Mouse (Mus musculus): ENCODE data around the gene Fnip1.
A peak's percentile ranks its signal among the peaks of the same experiment; 100 is the strongest.
"Not testable (repeated sequence)": the region's sequence is repeated elsewhere in the genome, so short reads cannot be mapped to it uniquely, and the experiment has no call there.

The Fnip1 gene

DNA sequence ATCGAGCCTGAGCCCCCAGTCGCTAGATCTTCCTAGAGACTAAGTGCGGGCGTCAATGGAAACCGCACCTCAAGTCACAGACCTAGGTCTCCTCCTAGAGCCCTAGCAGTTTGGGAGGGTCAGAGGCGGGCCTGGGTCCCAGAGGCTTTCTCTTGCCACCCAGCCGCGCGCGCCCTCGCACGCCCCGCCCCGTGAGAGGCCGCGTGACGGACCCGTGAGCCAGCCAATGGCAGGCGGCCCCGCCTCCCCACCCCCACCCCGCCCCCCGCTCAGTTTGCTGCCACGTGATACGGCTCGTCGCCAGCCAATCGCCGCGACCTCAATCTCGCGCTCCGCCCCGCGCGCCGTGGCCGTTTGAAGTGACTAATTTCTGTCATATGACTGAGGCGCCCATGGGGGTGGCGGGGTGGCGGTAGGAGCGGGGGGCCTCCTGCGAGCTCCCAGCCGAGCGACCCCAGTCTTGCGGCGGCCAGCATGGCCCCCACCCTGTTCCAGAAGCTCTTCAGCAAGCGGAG is at the start of gene Fnip1:
Fnip1 (plus strand) TSS at position 377 of the 515 bp plus-strand sequence.
- DNase-seq (ENCODE audit: low read depth, low spot score): peak; percentile 82

DNA sequence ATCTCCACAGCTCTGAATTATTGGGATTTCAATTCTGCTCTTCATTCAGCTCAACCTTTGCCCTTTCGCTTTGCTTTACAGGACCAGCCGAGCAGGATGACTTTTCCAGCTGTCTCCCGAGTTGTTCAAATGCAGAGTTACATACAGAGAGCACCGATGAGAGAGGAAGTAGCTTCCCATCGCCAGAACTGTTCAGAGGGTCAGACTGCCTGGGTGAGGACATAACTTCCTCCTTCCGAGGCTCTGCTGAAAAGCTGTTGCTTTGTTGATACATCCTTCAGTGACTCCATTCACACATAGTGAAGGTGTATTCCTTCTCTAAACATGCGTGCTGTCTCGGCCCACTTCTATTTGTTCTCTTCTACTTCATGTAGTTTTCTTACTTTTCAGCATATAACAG is 47.6 kb upstream of the Fnip1 start:
- DNase-seq (ENCODE audit: low read depth, low spot score): no peak

DNA sequence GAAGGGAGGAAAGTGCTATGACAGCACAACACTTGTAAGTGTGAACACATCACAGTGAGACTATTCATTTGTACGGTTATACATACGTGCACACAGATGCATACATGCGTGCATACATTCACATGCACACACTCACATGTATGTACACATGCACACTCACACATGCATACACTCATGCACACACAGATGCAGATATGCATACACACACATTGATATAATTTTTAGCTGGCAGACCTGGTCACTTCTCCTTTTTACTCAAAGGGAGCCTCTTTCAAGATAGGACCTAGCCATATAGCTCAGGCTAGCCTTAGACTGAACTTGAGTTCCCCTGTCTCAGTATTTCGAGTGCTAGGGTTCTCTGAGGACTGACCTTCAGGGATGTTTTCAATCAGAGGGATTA is 46.7 kb upstream of the Fnip1 start:
- no peak for DNase-seq (ENCODE audit: low read depth, low spot score)

DNA sequence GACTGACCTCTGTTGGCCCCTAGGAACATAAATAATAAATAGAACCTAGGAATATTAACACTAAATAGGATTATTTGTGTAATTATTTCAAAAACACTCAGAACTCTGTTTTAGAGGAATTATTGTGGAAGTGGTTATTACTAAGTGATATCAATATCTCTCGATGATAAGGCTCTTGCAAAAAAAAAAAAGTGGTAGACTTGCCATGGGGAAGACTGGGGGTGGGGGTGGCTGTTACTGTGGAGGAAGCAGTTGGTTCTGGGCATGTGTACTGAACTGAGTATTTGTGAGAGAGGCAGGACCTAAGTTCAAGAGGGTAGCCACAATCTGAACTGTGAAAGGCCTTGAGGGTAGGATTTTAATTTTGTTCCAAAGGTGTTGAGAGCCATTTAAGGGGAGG is 41.3 kb upstream of the Fnip1 start:
- no peak for DNase-seq (ENCODE audit: low read depth, low spot score)

DNA sequence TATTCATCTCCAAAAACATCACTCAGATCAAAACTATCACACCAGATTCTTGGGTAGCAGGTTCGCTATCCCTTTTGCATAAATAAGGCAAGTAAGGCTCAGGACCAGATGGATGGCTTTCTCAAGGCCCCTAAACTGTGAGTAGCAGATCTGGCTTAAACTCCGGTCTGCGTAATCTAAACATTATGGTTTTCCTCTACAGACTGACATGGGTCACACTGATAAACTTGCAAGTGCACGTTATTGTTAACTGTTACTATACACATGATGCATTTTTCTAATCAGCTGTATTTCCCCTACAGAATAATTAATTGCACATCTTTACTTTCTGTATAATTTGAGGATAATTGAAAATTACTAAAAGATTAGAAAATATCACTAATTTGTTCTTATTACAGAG is 39.9 kb upstream of the Fnip1 start:
- DNase-seq (ENCODE audit: low read depth, low spot score): no peak

DNA sequence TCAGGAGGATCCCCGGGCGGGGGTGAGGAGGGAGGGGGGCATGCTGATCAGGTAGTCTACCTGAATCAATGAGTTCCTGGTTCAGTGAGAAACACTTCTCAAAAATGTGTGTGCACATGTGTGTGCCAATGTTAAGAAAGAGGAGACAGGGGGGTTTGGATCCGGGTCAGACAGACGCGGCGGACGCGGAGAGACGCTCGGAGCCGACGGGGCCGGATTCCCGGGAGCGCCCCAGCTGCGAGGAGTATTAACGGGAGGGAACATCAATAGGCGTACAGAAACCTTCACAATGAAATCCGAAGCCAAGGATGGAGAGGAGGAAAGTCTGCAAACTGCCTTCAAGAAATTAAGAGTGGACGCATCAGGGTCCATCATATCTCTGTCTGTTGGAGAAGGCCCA is 37.2 kb upstream of the Fnip1 start:
- DNase-seq (ENCODE audit: low read depth, low spot score): not testable (repeated sequence)

DNA sequence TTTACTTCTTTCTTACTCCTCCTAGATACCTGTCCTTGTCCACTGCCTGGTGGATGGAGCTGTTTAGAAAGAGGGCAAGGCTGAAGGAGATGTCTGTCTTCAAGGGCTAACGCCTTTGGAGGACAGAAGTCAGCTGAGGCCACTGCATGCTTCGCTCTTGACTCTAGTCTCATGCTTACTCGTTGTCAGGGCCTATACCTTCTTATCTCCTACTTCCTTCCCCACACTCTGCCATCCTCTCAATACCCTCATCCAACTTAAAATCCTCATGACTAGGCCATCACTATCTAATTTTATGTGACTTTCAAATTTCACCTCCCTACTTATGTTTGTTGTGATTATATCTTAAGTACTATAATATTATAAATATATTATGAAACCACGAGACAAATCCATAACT is 33.1 kb upstream of the Fnip1 start:
- DNase-seq (ENCODE audit: low read depth, low spot score): no peak

DNA sequence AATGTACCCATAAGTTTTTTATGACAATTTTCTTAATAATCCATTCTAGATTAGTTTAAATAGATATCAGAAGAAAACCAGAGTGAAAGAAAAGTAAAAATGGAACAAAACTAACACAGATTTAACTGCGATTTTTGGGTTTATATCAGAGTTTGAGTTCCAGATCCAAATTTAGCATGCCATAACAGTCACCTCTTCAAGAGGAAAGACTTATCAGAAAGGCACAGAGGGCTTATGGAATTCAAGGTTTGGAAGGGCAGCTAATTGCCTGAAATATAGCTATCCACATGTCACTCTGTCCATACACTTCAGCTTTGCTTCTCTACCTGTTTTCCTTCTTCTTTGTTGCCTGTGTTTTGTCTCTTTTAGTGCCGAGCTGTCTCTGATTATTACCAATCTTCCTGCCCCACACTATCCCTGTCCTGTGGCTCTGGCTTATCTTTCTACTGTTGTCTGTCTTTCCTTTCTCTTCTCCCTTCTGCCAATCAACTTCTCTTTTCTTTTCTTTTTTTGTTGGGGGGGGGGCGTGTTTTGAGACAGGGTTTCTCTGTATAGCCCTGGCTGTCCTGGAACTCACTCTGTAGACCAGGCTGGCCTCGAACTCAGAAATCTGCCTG is 31.0 kb upstream of the Fnip1 start:
- DNase-seq (ENCODE audit: low read depth, low spot score): no peak

DNA sequence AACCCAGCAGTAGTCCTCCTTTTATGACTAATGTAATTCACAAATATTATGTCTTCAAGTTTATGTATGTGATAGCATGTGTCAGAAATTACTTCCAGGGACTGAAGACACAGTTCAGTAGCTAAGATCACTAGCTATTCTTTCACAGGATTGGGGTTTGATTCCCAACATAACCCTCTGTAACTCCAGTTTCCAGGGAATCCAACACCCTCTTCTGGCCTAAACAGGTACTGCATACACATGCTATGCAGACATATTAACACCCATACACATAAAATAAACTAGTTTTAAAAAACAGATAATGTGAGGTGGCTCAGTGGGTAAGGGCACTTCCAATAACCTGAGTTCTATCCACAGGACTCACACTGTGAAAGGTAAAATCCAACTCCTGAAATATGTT is 27.4 kb upstream of the Fnip1 start:
- DNase-seq (ENCODE audit: low read depth, low spot score): no peak

DNA sequence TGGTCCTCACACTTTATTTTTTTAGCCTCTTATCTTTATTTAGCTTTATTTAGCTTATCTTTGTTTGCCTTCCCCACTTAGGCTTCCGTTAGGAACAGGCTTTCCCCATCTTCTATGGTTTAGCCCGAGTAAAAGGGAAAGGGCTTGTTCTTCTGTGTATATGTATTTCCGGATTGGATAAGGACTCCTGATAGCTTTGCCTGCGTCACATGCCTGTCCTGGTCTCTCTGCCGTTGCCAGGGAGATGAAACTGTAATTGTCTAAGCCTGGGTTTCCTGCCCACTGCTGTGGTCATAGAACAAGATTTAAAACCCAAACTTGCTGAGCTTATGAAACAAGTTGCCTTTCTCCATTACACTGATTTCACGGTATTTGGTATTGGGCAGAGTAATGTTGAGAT is 25.0 kb upstream of the Fnip1 start:
- DNase-seq (ENCODE audit: low read depth, low spot score): no peak

DNA sequence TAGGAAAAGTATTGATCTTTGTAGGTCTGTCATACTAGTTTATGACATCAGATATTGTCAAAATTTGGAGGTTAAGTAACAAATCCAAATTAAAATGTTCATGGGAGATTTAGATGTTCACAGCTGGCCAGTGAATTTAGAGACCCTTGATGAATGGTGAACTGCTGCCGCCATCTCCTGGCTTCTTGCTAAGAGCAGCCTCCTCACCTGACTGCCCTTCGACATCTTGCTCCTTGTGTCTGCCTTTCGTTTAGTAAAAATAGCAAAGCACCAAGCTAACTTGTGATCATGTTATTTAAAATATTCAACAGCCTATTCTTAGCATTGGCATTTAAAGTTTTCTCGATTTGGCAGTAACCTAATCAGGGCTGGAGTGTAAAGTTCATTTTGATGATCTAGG is 15.0 kb upstream of the Fnip1 start:
- no peak for DNase-seq (ENCODE audit: low read depth, low spot score)

DNA sequence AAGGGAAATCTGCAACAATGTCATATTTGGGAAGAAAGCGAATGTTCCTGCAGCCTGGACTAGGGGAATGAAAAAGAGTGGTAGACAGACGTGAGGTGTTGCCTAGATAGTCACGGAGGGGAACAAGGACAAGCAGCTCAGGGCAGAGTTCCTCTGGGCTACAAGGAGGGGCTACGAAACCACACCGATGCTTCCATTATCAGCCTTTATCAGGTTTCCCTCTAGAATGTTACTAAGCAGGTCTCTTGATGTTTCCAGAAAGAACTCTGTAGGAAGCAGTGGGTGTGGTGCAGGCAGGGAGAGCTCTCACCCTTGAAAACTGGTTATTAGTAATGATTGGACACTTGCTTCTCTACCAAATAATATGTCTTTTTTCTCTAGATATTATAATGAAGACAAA is 11.7 kb upstream of the Fnip1 start:
- no peak for DNase-seq (ENCODE audit: low read depth, low spot score)

DNA sequence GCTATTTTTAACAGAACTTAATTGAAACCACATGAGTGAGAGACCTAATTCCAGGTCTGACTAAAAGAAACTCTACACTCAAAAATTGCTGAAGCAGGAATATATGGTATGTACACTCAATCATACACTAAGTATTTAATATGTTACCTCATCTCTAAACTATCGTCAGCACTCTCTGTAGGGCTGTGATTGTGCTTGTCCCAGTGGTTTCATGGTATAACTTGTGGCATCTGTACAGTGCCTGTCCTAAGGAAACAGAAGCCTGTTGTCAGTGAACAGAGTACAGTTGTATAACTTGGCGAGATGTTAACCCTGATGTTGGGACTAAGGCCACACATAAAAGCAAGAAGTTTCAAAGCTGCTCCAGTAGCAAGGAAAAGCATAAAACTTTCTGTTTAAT is 10.9 kb upstream of the Fnip1 start:
- no peak for DNase-seq (ENCODE audit: low read depth, low spot score)

DNA sequence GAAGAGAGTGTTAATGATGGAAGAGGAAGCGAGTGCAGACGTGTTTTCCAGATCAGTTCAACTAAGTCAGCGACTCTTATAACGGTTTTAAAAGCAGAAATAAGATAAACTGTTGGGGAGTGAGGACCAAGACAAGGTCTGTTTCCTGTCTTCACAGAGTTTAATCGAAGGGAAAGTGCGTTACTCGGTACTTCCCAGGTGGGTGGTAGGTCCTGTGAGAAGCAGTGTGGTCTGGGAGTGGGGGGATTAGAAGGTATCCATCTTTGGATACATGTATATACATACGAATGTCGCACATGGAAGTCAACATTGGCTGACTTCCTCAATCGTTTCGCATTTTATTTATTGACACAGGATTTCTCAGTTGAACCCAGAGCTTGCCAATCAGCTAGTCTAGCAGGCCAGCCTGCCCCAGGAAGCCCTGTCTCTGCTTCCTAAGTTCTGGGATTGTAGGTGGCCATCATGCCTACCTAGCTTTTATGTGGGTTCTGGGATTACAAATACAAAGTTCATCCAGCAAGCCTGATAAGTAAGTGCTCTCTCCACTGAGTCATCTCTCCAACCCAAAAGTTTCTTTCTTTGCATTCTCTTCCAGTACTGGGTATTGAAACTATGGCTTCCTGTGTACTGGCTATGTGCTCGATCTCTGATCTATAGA is 10.2 kb upstream of the Fnip1 start:
- no peak for DNase-seq (ENCODE audit: low read depth, low spot score)

DNA sequence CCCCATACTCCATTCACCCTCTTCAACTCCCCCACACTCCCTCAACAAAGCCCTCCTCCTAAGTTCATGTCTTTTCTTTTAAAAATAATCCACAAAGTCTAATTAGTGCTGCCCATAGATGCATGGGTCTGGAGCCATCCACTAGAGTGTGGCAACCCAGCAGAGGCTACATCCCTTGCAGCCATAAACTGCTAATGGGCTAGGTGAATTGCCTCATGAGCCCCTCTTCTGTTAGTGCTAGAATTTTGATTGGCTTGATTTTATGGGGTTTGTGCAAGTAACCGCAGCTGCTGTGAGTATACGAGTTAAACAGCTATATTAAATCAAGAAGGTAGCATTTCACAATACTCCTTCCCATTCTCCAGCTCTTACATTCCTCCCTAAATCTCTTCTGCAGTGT is 8.8 kb upstream of the Fnip1 start:
- DNase-seq (ENCODE audit: low read depth, low spot score): no peak

DNA sequence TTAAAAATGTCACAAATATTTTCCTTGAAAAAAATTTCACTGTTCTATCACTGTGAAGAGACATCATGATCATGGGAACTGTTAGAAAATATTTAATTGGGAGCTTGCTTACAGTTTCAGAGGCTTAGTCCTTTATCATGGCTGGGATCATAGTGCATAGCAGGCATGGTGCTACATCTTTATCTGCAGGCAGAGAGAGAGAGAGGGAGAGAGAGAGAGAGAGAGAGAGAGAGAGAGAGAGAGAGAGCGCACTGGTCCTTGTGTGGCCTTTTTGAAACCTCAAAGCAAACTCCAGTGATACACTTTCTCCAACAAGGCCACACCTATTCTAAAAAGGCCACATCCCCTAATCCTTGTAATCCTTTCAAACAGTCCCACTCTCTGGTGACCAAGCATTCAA is 2.2 kb upstream of the Fnip1 start:
- no peak for DNase-seq (ENCODE audit: low read depth, low spot score)

DNA sequence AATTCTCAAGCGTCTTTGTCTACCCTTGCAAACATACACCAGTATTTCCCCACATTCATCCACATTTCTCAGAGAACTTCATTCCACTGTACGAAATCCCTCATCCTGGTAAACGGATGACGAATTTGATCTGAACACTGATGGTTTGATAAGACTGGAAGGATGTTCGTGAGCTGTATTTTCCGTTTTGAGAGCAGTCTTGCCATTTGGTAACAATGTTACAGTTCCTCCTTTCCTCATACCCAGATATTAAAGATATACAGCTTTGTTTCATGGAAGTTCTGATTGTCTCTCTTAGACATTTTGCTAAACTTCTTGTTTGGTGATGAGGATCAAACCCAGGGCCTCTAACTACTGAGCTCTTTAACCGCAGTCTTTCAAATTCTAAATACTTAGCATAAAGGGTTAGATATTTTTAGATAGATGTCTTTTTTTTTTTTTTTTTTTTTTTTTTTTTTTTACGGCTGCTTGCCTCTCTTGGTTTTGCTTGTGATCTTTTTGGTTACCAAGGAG is 633 bp upstream of the Fnip1 start:
- DNase-seq (ENCODE audit: low read depth, low spot score): no peak

DNA sequence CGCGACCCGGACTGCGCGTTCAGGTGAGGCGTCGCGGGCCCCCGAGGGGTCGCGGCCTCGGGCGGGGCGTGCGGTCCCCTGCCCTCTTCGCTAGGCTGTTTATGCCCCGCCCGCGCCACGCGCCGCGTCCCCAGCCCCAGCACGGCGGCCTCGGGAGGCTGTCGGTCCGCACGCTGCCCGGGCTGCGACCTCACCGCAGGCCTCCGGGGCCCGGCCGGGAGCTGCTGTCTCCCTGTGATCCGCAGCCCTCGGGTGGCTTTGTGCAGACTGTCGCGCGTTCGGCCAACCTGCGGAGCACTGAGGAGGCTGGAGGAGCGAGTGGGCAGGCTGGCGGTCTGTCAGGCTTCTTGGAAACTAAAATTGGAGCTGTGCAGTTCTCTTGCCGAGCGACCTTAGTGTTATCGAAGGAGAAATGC is 375 bp downstream of the Fnip1 start:
- no peak for DNase-seq (ENCODE audit: low read depth, low spot score)

DNA sequence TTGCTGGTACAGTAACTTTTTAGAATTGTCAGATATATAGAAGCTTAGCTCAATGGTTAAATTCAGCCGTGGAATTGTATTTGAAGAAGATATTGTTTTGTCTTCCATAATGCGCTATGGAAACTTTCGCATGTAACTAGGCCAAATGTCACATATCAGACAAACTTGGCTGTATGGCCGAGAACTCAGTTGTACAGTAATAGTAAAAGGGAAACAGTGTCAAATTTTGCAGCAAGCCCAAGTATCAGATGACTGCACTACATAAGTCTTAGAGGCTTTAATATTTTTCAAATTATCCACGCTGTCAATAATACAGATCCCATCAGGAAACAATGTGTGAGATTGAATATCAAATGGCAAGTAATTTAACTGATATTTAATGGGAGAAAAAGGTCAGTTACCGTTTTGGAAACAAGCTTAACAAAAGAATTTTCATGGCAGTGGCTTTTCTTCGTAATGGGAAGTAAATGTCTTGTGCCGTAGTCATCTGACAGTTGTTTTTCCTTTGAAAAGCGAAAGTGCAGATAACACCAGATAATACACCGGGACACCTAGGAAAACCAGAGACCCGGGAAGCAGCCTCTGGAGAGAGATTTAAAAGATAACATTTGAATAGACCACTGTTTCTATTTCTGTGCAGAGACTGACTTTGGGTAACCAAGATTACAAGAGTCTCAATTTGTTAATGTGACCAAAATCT is 1.1 kb downstream of the Fnip1 start:
- no peak for DNase-seq (ENCODE audit: low read depth, low spot score)

DNA sequence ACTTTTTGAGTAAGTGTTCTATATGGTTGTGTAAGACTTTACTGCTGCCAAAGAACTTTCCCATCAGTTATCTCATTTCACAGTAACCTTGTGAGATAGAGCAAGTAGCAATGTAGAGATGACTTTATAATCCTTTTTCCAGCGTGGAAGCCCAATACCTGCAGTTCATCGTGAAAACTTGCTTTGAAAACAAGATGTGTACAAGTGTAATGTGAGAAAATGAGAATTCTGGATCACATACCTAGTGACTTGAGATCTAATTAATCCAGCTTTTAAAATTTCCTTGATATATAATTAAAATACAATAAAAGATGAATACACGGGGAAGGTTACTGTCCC is 1.7 kb downstream of the Fnip1 start:
- DNase-seq (ENCODE audit: low read depth, low spot score): no peak

DNA sequence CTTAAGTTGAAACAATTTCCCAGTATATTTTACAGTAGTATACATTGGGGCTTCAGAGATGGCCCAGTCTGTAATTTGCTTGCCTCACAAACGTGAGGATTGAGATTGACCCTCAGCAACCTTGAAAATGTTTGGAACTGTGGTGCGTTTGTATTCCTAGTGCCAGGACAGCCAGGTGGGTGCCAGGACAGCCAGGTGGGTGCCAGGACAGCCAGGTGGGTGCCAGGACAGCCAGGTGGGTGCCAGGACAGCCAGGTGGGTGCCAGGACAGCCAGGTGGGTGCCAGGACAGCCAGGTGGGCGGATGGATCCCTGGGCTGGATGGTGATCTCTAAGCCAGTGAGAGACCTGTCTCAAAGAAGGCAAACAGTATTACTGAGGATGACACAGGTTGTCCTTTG is 12.8 kb downstream of the Fnip1 start:
- DNase-seq (ENCODE audit: low read depth, low spot score): not testable (repeated sequence)

DNA sequence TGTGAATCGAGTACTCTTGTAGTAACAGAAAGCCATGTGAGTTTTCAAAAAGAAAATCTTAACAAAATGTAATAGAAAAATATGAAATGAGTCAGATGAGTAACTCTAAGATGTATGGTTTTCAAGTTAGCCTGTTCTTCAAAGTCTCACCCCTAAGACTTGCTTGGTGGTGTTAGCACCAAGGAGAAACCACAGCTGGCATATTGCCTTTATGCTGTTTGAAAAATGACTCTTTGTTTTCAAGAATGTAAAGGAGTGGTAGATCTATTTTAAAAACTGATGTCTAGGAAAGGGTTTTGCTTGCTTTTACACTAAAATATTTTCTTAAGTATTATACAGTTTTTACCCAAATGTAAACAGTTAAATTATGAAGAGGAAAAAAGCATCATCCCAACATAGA is 16.5 kb downstream of the Fnip1 start:
- DNase-seq (ENCODE audit: low read depth, low spot score): no peak

DNA sequence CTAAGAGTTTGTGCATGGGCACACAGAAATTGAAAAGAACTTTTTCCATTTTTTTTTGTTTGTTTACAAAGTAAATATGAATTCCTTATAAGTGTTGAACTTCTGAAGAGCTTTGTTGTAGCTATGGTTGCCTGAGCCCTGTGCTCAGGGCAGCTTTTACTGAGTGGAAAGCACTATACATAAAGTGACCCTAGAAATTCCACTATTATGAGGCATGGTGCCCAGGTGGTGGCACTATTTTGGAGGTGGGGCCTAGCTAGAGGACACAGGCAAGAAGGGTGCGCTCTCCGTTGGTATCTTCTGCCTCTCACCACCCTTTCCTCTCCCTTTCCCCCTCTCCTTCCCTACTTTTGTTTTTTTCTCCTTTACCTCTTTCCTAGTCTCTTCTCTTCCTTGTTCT is 18.9 kb downstream of the Fnip1 start:
- DNase-seq (ENCODE audit: low read depth, low spot score): no peak

All from brain, embryonic 18.5 days (tissue).